Mouse (Mus musculus) heart, embryonic 15.5 days (tissue): ENCODE results near the gene Phf2. TPM values are rescaled to one million over a fixed set of nuclear protein-coding genes. Genes with fewer than 3 reads are reported as not detected.
"Not testable (repeated sequence)": the region's sequence is repeated elsewhere in the genome, so short reads cannot be mapped to it uniquely, and the experiment has no call there.

ENCODE experiments used
- ATAC-seq: fragments of 200-750 bp; cut with Nextera tagmentation; replicated peaks from 2 replicates; pipeline ENCODE4 v1.8.0; 2017; ENCODE audit warnings: low read depth, moderate TSS enrichment; ENCODE audit not compliant: insufficient number of reproducible peaks, insufficient read depth, low FRiP score
- H3K27ac ChIP-seq: fragments of 300-500 bp; sonication (generic); 2 replicates; pipeline ENCODE4 v1.5.1; 2015; ENCODE audit warnings: mild to moderate bottlenecking, inconsistent platforms
- H3K27me3 ChIP-seq: fragments of 300-500 bp; sonication (generic); 2 replicates; pipeline ENCODE4 v1.6.1; 2015; ENCODE audit warnings: inconsistent platforms
- H3K36me3 ChIP-seq: fragments of 300-500 bp; sonication (generic); 2 replicates; pipeline ENCODE4 v1.6.1; 2015; ENCODE audit warnings: mild to moderate bottlenecking, inconsistent platforms
- H3K4me1 ChIP-seq: fragments of 300-500 bp; sonication (generic); replicated peaks from 2 replicates; pipeline ENCODE4 v1.6.1; 2015; ENCODE audit warnings: inconsistent platforms
- H3K4me2 ChIP-seq: fragments of 300-500 bp; sonication (generic); 2 replicates; pipeline ENCODE4 v1.6.1; 2015; ENCODE audit warnings: inconsistent platforms, mild to moderate bottlenecking, moderate library complexity
- H3K4me3 ChIP-seq: fragments of 300-500 bp; sonication (generic); 2 replicates; pipeline ENCODE4 v1.5.1; 2015; ENCODE audit warnings: mild to moderate bottlenecking, inconsistent platforms
- H3K9ac ChIP-seq: fragments of 300-500 bp; sonication (generic); 2 replicates; pipeline ENCODE4 v1.6.1; 2015; ENCODE audit warnings: mild to moderate bottlenecking, inconsistent platforms
- H3K9me3 ChIP-seq: fragments of 300-500 bp; sonication (generic); replicated peaks from 2 replicates; pipeline ENCODE4 v1.6.1; 2016; ENCODE audit warnings: inconsistent platforms
- WGBS: fragments of 180-500 bp; shearing (Covaris S2); methylation state at CpG from one replicate; pipeline ENCODE4 v1.1.7; 2015; ENCODE audit warnings: mixed read lengths; 5-methylcytosine and 5-hydroxymethylcytosine counted together
- polyA plus RNA-seq: library from polyadenylated mRNA; unstranded; fragments of >200 nt; fragmentation: Nextera tagmentation; extraction: Ambion mirVana; gene quantifications from 2 replicates; pipeline ENCODE4 v1.2.1, GENCODE M21; 2015

Gene Phf2
- polyA plus RNA-seq, 1 experiment from 2014 or later, result 3.4 TPM

DNA sequence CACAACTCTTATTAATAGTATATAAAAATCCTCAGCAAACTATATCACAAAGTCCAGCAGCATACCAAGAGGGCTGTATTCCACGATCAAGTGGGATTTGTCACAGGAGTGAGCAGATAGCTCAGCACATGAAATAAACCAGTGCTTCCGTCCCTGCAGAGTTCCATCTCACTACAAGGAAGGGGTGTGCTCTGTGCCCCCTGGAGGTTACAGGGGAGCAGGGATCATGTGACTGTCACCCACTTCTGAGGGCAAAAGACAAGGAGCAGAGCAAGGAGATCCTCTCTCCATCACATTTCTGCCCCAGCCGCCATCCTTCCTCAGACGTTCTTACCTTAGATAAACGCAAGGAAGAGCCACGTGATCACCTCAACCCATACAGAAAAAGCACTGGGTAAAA, 33.4 kb downstream of the Phf2 start:
- H3K9ac ChIP-seq, result no peak overlapping the region
- H3K4me3 ChIP-seq, result no peak overlapping the region
- no peak overlapping the region for H3K27ac ChIP-seq
- no peak for ATAC-seq
- no peaks in the 10 kb centered on the region for H3K9me3 ChIP-seq
- no peaks in the 10 kb centered on the region for H3K36me3 ChIP-seq
- no peak overlapping the region for H3K4me2 ChIP-seq
- peaks cover 21% of the 10 kb centered on the region for H3K4me1 ChIP-seq
- WGBS, result 62% methylated on average over 6 of the region's 6 CpGs
- no peaks in the 10 kb centered on the region for H3K27me3 ChIP-seq

DNA sequence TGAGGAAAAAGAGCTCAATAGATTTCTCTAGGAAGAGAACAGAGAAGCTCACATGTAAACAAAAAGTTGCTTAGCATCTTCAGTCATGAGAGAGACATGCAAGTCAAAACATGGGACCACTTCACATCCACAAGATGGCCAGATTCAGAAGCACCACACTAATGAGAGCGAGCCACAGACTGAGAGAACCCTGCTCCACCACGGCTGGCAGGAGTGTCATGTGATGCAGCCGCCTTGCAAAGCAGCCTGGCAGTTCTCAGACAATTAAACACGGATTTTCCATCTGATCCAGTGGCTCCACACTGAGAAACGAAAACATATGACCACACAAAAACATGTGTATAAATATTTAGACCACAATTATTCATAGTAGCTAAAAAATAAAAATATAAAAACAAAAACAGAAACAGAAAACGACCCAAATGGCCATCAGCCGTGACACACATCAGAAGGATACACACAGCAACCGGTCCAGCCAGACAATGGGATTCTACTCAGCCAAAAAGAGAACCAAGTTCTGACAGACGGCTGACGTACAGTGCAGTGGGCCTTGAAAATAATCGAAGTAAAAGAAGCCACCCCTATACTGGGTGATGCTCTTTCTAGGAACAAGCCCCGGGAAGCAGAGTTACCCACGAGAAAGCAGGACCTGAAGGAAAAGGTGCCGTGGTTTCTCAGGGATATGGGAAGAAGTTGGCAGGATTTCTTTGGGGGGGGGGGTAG, 40.2 kb downstream of the Phf2 start:
- ATAC-seq, result no peak
- H3K27ac ChIP-seq, result no peak overlapping the region
- H3K27me3 ChIP-seq, result no peaks in the 10 kb centered on the region
- no peak overlapping the region for H3K9ac ChIP-seq
- 0 out of 2 replicates have a peak, but pooled peaks cover 2% of the 10 kb centered on the region for H3K4me1 ChIP-seq
- WGBS, result 78% methylated on average over 14 of the region's 14 CpGs
- no peak overlapping the region for H3K4me3 ChIP-seq
- no peaks in the 10 kb centered on the region for H3K9me3 ChIP-seq
- H3K36me3 ChIP-seq, result peaks cover 41% of the 10 kb centered on the region
- H3K4me2 ChIP-seq, result no peak overlapping the region

DNA sequence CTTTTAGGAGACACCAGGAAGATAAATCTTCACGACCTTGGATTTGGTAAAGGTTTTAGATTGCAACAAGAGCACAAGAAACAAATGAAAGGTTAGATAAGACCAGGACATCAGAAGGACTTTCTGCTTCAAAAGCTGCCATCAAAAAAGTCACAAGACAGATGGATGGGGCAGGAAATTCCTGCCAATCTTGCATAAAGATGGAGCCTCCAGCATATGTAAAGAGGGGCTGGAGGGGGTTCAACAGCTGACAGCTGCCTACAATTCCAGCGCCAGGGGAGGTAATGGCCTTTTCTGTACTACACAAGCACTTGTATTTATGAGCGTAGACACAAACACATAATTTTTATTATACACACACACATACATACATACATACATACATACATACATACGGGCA, 41.1 kb downstream of the Phf2 start:
- Histone ChIP-seq H3K4me2 (no peak overlapping the region), H3K27me3 (no peaks in the 10 kb centered on the region), H3K4me3 (no peak overlapping the region), H3K4me1 (no peaks in the 10 kb centered on the region), H3K27ac (no peak overlapping the region), H3K9me3 (no peaks in the 10 kb centered on the region), H3K36me3 (peaks cover 51% of the 10 kb centered on the region), H3K9ac (no peak overlapping the region)
- no peak for ATAC-seq
- WGBS, result 82% methylated on average over 4 of the region's 4 CpGs

DNA sequence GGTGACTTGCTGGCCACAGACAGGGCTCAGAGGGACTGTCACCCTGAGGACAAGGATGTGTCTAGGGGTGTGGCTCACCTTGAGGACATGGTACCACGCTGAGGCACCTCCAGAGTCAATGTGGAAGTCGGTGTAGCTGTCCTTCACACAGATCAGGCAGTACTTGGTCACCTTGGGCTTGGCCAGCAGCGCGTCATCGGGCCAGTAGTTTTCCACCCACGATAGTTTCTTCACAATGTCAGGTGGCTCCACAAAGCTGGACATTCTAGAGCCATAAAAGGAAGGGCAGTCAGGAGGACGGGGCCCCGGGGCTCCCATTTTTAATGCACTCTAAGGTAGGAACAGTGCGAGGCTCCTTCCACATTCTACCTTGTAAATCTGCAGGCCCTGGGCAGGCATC, 48.0 kb downstream of the Phf2 start:
- Histone ChIP-seq H3K27ac (no peak overlapping the region), H3K4me3 (no peak overlapping the region), H3K27me3 (no peaks in the 10 kb centered on the region), H3K9me3 (no peaks in the 10 kb centered on the region), H3K4me2 (no peak overlapping the region), H3K9ac (no peak overlapping the region), H3K4me1 (no peaks in the 10 kb centered on the region), H3K36me3 (peaks cover 75% of the 10 kb centered on the region)
- WGBS, result 89% methylated on average over 9 of the region's 9 CpGs
- ATAC-seq, result no peak

DNA sequence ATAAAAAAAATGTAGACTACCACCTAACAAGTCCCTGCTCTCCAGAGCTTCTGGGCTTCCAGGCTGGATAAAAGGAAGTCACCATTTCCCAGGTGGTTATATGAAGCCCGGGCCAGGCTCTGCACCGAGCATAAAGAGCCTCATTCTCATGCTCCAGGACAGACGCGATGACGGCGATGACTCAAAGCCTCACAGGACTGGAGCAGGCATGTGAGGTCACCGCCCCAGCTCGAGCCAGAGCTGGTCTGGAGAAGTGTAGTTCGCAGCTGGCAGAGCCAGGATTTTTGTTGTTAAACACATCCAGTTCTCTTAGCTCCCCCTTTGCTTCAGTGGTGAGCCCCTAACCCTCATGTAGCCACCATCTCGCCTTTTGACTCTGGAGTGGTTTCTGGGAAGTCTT, 48.6 kb downstream of the Phf2 start:
- Histone ChIP-seq H3K27ac (no peak overlapping the region), H3K9ac (no peak overlapping the region), H3K4me3 (no peak overlapping the region), H3K27me3 (no peaks in the 10 kb centered on the region), H3K9me3 (no peaks in the 10 kb centered on the region), H3K36me3 (peaks cover 74% of the 10 kb centered on the region), H3K4me2 (no peak overlapping the region), H3K4me1 (no peaks in the 10 kb centered on the region)
- ATAC-seq, result no peak
- WGBS, result 69% methylated on average over 10 of the region's 10 CpGs

DNA sequence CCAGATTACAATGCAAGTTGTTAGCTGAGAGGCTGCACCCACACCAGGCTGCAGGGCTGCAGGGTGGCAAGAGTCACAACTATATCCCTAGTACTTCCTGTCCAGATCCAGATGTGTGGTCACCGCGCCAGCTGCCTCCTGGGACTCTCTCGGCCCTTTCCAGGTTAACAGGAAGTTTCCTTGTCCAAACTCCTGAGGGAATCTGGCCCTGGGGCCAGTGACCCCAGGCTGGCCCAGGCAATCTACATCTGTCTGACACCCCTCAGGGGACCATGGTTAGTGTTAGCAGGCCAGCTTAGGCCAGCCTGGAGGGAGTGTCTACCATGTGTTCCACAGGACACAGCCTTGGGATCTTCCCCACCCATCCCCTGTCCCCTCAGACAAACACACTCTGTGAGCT, 51.8 kb downstream of the Phf2 start:
- peaks cover 69% of the 10 kb centered on the region for H3K36me3 ChIP-seq
- H3K27ac ChIP-seq, result no peak overlapping the region
- H3K4me1 ChIP-seq, result no peaks in the 10 kb centered on the region
- no peaks in the 10 kb centered on the region for H3K9me3 ChIP-seq
- 56% methylated on average over 3 of the region's 3 CpGs for WGBS
- H3K27me3 ChIP-seq, result no peaks in the 10 kb centered on the region
- H3K4me2 ChIP-seq, result no peak overlapping the region
- ATAC-seq, result no peak
- H3K9ac ChIP-seq, result no peak overlapping the region
- no peak overlapping the region for H3K4me3 ChIP-seq

DNA sequence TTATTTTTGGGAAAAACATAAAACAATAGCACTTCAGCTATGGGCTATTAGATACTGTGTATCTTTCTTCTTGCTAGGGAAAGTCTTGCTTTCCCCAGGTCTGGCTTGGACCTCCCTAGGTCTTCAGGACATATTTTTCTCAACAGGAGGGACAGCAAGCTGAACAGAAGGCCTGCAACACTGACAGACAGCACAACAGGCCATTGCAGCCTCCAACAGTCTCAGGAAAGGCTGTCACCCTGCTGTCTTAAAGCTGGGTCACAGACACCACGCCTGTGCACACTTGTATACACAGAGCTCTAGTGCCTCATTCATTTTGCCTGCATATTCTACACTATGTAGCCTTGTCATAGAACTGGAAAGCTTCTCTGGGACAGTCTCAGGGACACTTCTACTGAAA, 56.5 kb downstream of the Phf2 start:
- Histone ChIP-seq H3K4me3 (no peak overlapping the region), H3K36me3 (peaks cover 48% of the 10 kb centered on the region), H3K4me1 (peaks cover 7% of the 10 kb centered on the region), H3K4me2 (no peak overlapping the region), H3K27ac (no peak overlapping the region), H3K27me3 (no peaks in the 10 kb centered on the region), H3K9ac (no peak overlapping the region), H3K9me3 (no peaks in the 10 kb centered on the region)
- no peak for ATAC-seq
- WGBS, result 94% methylated on average over 1 of the region's 1 CpGs

DNA sequence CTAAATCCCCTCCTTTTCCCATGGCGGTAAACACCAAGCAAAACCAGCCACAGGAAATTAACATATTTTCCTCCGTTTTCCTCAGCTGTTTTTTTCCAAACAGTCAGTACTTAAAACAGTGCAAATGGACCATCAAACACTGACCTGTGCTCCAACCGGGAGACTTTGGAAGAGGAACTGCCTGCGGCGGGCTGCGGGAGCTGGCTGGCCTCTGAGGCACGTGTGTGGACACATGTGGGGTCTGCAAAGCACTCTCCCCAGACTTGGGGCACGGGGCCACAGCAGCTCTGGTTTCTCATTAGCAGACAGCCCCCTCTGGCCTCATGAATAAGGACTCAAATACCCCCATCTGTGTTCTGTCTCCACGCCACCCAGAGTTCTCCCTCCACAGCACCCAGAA, 59.9 kb downstream of the Phf2 start:
- Histone ChIP-seq H3K36me3 (peaks cover 40% of the 10 kb centered on the region), H3K9ac (no peak overlapping the region)
- 82% methylated on average over 9 of the region's 9 CpGs for WGBS

DNA sequence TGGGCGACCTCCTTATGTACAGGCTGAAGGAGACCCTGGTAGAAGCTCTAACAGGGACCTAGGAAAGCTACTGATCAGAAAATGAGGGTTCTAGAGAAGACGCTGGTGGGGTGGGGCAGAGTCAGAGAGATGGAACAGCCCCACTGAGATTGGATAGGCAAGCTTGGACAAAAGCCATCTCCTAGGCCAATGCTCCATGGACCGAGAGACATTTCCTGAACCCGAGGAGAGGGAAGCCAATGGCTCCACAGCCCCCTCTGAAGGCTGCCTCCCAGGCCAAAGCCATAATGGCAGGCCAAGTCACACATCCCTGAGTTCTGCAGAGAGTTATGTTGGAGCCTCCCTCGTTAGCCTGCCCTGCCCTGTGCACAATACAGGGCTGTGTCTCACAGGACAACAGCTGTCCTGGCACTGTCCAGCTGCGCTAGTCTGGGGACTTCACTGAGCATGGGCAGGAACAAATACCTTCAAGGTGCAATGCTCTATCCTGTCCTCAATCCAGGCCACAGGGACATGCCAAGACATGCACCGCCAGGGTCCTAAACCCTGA, 60.6 kb downstream of the Phf2 start:
- no peak overlapping the region for H3K4me3 ChIP-seq
- H3K27ac ChIP-seq, result no peak overlapping the region
- no peak for ATAC-seq
- no peak overlapping the region for H3K4me2 ChIP-seq
- WGBS, result 82% methylated on average over 7 of the region's 7 CpGs
- peaks cover 7% of the 10 kb centered on the region for H3K4me1 ChIP-seq
- no peaks in the 10 kb centered on the region for H3K9me3 ChIP-seq
- H3K27me3 ChIP-seq, result no peaks in the 10 kb centered on the region
- peaks cover 34% of the 10 kb centered on the region for H3K36me3 ChIP-seq
- no peak overlapping the region for H3K9ac ChIP-seq

More for the DNA sequence above, 59.9 kb downstream of the Phf2 start:
- Histone ChIP-seq H3K9me3 (no peaks in the 10 kb centered on the region), H3K4me2 (no peak overlapping the region), H3K4me3 (no peak overlapping the region), H3K27ac (no peak overlapping the region), H3K4me1 (peaks cover 7% of the 10 kb centered on the region), H3K27me3 (no peaks in the 10 kb centered on the region)
- ATAC-seq, result no peak

DNA sequence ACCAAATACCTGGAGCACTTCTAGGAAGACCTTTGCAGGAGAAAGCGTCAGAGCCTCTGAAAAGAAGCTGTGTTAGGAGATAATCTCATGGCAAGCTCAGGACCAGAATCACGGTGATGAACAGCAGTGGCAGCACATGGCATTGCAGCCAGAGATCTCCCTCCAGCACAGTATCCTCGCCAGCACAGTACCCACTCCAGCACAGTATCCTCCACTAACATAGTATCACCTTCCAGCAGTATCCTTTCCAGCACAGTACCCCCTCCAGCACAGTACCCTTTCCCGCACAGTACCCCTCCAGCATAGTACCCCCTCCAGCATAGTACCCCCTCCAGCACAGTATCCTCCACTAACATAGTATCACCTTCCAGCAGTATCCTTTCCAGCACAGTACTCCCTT, 61.3 kb downstream of the Phf2 start:
- H3K27ac ChIP-seq, H3K9ac ChIP-seq, H3K4me3 ChIP-seq, H3K4me2 ChIP-seq, H3K9me3 ChIP-seq, ATAC-seq, H3K27me3 ChIP-seq, H3K4me1 ChIP-seq: not testable (repeated sequence)
- peaks cover 34% of the 10 kb centered on the region for H3K36me3 ChIP-seq
- 79% methylated on average over 4 of the region's 4 CpGs for WGBS

DNA sequence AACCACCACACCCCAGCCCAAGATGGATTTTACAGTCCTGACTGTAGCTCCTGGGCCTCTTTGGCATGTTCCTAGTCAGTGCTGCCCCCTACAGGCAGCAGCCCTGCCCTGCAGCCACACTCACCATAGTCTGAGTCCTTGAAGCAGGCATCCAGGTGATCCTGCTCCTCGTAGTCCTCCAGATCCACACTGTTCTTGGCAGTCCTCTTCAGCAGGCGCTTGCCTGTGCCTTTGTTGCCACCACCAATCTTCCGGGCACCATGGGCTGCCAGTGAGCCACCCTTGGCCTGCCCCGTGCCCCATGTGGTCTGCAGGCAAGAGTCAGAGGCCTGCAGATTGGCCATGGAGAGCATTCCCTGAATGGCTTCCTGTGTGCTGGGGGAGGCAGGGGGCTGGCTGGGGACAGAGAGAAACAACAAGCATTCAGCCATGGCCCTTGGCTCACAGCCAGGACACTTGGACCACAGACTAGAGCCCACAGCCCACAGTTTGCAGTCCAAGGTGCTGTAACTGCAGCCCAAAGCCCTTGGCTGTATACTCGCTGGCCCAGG, 63.4 kb downstream of the Phf2 start:
- H3K27ac ChIP-seq, result no peak overlapping the region
- peaks cover 37% of the 10 kb centered on the region for H3K36me3 ChIP-seq
- H3K9me3 ChIP-seq, result no peaks in the 10 kb centered on the region
- H3K4me1 ChIP-seq, result peaks cover 7% of the 10 kb centered on the region
- ATAC-seq, result no peak
- H3K9ac ChIP-seq, result no peak overlapping the region
- no peak overlapping the region for H3K4me2 ChIP-seq
- H3K27me3 ChIP-seq, result no peaks in the 10 kb centered on the region
- H3K4me3 ChIP-seq, result no peak overlapping the region
- 67% methylated on average over 5 of the region's 5 CpGs for WGBS

DNA sequence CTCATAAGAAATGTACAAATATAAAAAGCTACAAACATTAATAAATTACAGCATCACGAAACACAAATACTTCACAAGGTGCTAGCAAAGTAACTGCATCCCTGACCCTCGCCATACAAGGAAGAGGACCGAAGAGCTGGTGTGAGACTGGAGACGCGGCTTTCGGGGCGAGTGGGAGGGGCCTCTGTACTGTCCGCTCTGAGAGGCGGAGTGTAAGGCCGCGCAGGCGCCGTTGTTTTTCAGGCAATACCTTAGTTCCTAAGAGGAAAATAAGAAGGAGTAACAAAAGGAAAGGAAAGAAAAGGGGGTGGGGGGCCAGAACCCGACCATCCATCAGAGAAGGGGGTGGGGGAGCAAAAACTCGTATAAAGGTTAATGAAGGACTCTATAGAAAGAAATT, 68.7 kb downstream of the Phf2 start:
- H3K36me3 ChIP-seq, result peaks cover 32% of the 10 kb centered on the region
- H3K27me3 ChIP-seq, result no peaks in the 10 kb centered on the region
- no peak overlapping the region for H3K4me3 ChIP-seq
- peaks cover 2% of the 10 kb centered on the region; the same call in 1 of the 2 replicates for H3K4me1 ChIP-seq
- ATAC-seq, result no peak
- no peak overlapping the region for H3K4me2 ChIP-seq
- no peak overlapping the region for H3K27ac ChIP-seq
- H3K9me3 ChIP-seq, result no peaks in the 10 kb centered on the region
- no peak overlapping the region for H3K9ac ChIP-seq
- 60% methylated on average over 15 of the region's 15 CpGs for WGBS
